ENCODE assay signal across 8 mouse cellular contexts in the genomic region with DNA sequence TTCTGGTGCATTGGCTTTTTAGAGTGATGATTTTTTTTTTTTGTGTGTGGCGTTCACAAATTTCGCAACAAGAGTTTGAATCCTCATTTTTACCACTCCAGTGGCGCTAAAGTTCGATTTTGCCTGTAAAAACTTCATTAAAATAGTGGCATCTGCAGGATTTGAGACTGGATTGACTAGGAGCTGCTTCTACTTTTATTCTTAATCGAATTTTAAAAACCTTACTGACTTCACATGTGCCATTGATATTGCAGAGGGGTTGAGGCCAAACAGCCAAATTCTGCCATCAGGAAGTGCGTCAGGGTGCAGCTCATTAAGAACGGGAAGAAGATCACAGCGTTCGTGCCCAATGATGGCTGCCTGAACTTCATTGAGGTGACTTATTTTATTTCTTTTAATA. TPM values are rescaled to one million over a fixed set of nuclear protein-coding genes. Genes with fewer than 3 reads are reported as not detected.
DNase-seq lines count a peak whose midpoint lies in the region; ATAC-seq and TF ChIP-seq lines count a peak whose summit lies in the region.

No protein-coding gene starts in this region.

- no peaks in the 10 kb centered on the region for H3K9me3 ChIP-seq in heart, embryonic 11.5 days (replicated peaks; ENCODE audit: control insufficient read depth, low read length)
- H3K9me3 ChIP-seq in G1E (replicated peaks), result no peaks in the 10 kb centered on the region
- H3K9me3 ChIP-seq in hindbrain, embryonic 10.5 days, result no peaks in the 10 kb centered on the region

- TF ChIP-seq CTCF in G1E (IDR thresholded peaks at IDR 0.05; ENCODE audit: low read depth, low read length), result no peak

- 51% methylated on average over 9 of the region's 9 CpGs for WGBS in heart, embryonic 11.5 days (ENCODE audit: insufficient replicate concordance)
- WGBS in hindbrain, embryonic 10.5 days, result 59% methylated on average over 9 of the region's 9 CpGs
- WGBS in macrophage (ENCODE audit: missing documents), result 19% methylated on average over 9 of the region's 9 CpGs

- H3K4me3 ChIP-seq in heart, embryonic 11.5 days (ENCODE audit: low read depth, low read length), result peak overlapping the region; percentile 93
- peak overlapping the region; percentile 89 for H3K4me3 ChIP-seq in G1E (ENCODE audit: low read depth, low read length)
- peak overlapping the region; percentile 89 for H3K4me3 ChIP-seq in hindbrain, embryonic 10.5 days
- H3K4me3 ChIP-seq in macrophage (ENCODE audit: inconsistent target), result peak overlapping the region; percentile 78

- intact Hi-C loops in heart, postnatal 25 days (cut with DNase I), result loop anchor here (10.0 kb wide), 1 partner anchor 531 kb away; no protein-coding TSS in a partner anchor

- peak overlapping the region; percentile 99 for H3K9ac ChIP-seq in heart, embryonic 11.5 days (ENCODE audit: low read depth, low read length)

- H3K4me1 ChIP-seq in heart, embryonic 11.5 days (ENCODE audit: control insufficient read depth, insufficient read depth, low read length), result peaks cover 3% of the 10 kb centered on the region; the same call in 1 of the 2 replicates
- peaks cover 39% of the 10 kb centered on the region for H3K4me1 ChIP-seq in G1E (ENCODE audit: insufficient read depth, low read depth, low read length)
- H3K4me1 ChIP-seq in hindbrain, embryonic 10.5 days (replicated peaks), result peaks cover 5% of the 10 kb centered on the region

- peaks cover 13% of the 10 kb centered on the region for H3K79me2 ChIP-seq in macrophage (ENCODE audit: inconsistent target)

- H3K27ac ChIP-seq in heart, embryonic 11.5 days (ENCODE audit: low read depth, low read length), result peak overlapping the region; percentile 80; the same call in 1 of the 2 replicates
- peak overlapping the region; percentile 97 for H3K27ac ChIP-seq in hindbrain, embryonic 10.5 days
- H3K27ac ChIP-seq in macrophage, result peak overlapping the region; percentile 76

- no peak for ATAC-seq in heart, embryonic 11.5 days (replicated peaks; ENCODE audit: insufficient number of reproducible peaks, low FRiP score, low TSS enrichment)
- no peak for ATAC-seq in G1E (ENCODE audit: extremely low read depth, insufficient number of reproducible peaks, low FRiP score, poor library complexity, severe bottlenecking)

- peaks cover 12% of the 10 kb centered on the region for H3K36me3 ChIP-seq in heart, embryonic 11.5 days (ENCODE audit: control insufficient read depth, insufficient read depth, low read length)
- H3K36me3 ChIP-seq in G1E (replicated peaks), result peaks cover 33% of the 10 kb centered on the region
- peaks cover 44% of the 10 kb centered on the region for H3K36me3 ChIP-seq in hindbrain, embryonic 10.5 days
- H3K36me3 ChIP-seq in macrophage (ENCODE audit: inconsistent target), result peaks cover 11% of the 10 kb centered on the region; the same call in 1 of the 2 replicates

- no peaks in the 10 kb centered on the region for H3K27me3 ChIP-seq in heart, embryonic 11.5 days (ENCODE audit: control insufficient read depth, insufficient read depth, low read length)
- H3K27me3 ChIP-seq in G1E (ENCODE audit: insufficient read depth, low read length), result no peaks in the 10 kb centered on the region
- no peaks in the 10 kb centered on the region for H3K27me3 ChIP-seq in hindbrain, embryonic 10.5 days (ENCODE audit: insufficient read depth, poor library complexity, severe bottlenecking)

- no peak for DNase-seq in heart, postnatal 25 days (ENCODE audit: low spot score)
- DNase-seq in G1E (ENCODE audit: low spot score), result no peak
- no peak for DNase-seq in hindbrain, embryonic 10.5 days (ENCODE audit: low spot score)
- no peak for DNase-seq in gastrocnemius, adult 8-10 months (ENCODE audit: low spot score in 2 of 2)
- no peak for DNase-seq in layer of hippocampus, adult 9-11 months
- no peak for DNase-seq in thymus, postnatal 25 days

- H3K4me2 ChIP-seq in heart, embryonic 11.5 days, result peak overlapping the region; percentile 72

RNA-seq across cellular contexts. Expression of a gene that starts 1.3 kb away (rescaled TPM):
- 180 and 199 TPM in 2 replicates for polyA plus RNA-seq in heart, embryonic 11.5 days (2014; fragmentation: Nextera tagmentation; extraction: Ambion mirVana)
- total RNA-seq in heart, postnatal 25 days (2021), result 100 to 1,000 TPM; 164 to 188 TPM
- total RNA-seq in G1E (2014; fragmentation: Nextera tagmentation) (1,211 and 1,212 TPM in 2 replicates), G1E (2017) (1,261 and 1,383 TPM in 2 replicates)
- polyA plus RNA-seq in G1E (2012) (1,781 and 2,693 TPM in 2 replicates), macrophage (2018) (393 to 651 TPM (median 643 TPM) in 3 replicates)
- polyA plus RNA-seq in hindbrain, embryonic 10.5 days (2016; fragmentation: Nextera tagmentation; extraction: Ambion mirVana), result 172 and 194 TPM in 2 replicates
- total RNA-seq in macrophage (2018; cell fraction: chromatin; rRNA removed), result 100 to 1,000 TPM in 1 of 26 experiments, 10 to 100 TPM in 25; 17.9 to 124 (median 37.3) TPM
- 1,000 to 10,000 TPM in 7 of 26 experiments, 100 to 1,000 TPM in 19; 502 to 1,794 (median 783) TPM for total RNA-seq in macrophage (2018; cell fraction: cytosol; rRNA removed)
- total RNA-seq in macrophage (2018; cell fraction: nucleus; rRNA removed), result 100 to 1,000 TPM in 21 of 26 experiments, 10 to 100 TPM in 5; 74.6 to 222 (median 131) TPM
- 100 to 1,000 TPM; 134 to 205 (median 165) TPM for total RNA-seq in gastrocnemius, adult 8-10 months (2022)

RNA-seq across cellular contexts. Expression of a gene that starts 18.9 kb away (rescaled TPM):
- 0.24 and 0.92 TPM in 2 replicates for polyA plus RNA-seq in heart, embryonic 11.5 days (2014; fragmentation: Nextera tagmentation; extraction: Ambion mirVana)
- under 1 TPM; 0.36 to 0.62 TPM for total RNA-seq in heart, postnatal 25 days (2021)
- total RNA-seq in G1E (2014; fragmentation: Nextera tagmentation) (not detected in 2 replicates), G1E (2017) (not detected in 2 replicates)
- polyA plus RNA-seq in G1E (2012) (not detected in 2 replicates), macrophage (2018) (not detected in 3 replicates)
- polyA plus RNA-seq in hindbrain, embryonic 10.5 days (2016; fragmentation: Nextera tagmentation; extraction: Ambion mirVana), result 0.29 and 0.39 TPM in 2 replicates
- not detected for total RNA-seq in macrophage (2018; cell fraction: chromatin; rRNA removed)
- under 1 TPM in 1 of 26 experiments, not detected in 25; 0.14 TPM for total RNA-seq in macrophage (2018; cell fraction: cytosol; rRNA removed)
- total RNA-seq in macrophage (2018; cell fraction: nucleus; rRNA removed), result not detected
- total RNA-seq in gastrocnemius, adult 8-10 months (2022), result not detected
